Mouse (Mus musculus) forebrain, embryonic 16.5 days (tissue): ENCODE measurements around the gene Bphl. TPM values are rescaled to one million over a fixed set of nuclear protein-coding genes. Genes with fewer than 3 reads are reported as not detected.

Source experiments
- ATAC-seq: fragments of 200-750 bp; cut with Nextera tagmentation; 2 replicates; pipeline ENCODE4 v1.8.0; 2017; ENCODE audit warnings: mild to moderate bottlenecking, moderate library complexity
- H3K27ac ChIP-seq: fragments of 300-500 bp; sonication (generic); 2 replicates; pipeline ENCODE4 v1.5.1; 2014; ENCODE audit warnings: low read length, control low read depth
- H3K27me3 ChIP-seq: fragments of 300-500 bp; sonication (generic); replicated peaks from 2 replicates; pipeline ENCODE4 v1.6.1; 2014; ENCODE audit warnings: low read length; ENCODE audit not compliant: control insufficient read depth, insufficient read depth
- H3K36me3 ChIP-seq: fragments of 300-500 bp; sonication (generic); 2 replicates; pipeline ENCODE4 v1.6.1; 2014; ENCODE audit not compliant: control insufficient read depth, insufficient read depth
- H3K4me1 ChIP-seq: fragments of 300-500 bp; sonication (generic); replicated peaks from 2 replicates; pipeline ENCODE4 v1.6.1; 2014; ENCODE audit warnings: low read length; ENCODE audit not compliant: control insufficient read depth, insufficient read depth
- H3K4me2 ChIP-seq: fragments of 300-500 bp; sonication (generic); 2 replicates; pipeline ENCODE4 v1.6.1; 2014; ENCODE audit warnings: mild to moderate bottlenecking, low read length, control low read depth
- H3K4me3 ChIP-seq: fragments of 300-500 bp; sonication (generic); replicated peaks from 2 replicates; pipeline ENCODE4 v1.5.1; 2014; ENCODE audit warnings: mild to moderate bottlenecking, low read length, control low read depth
- H3K9ac ChIP-seq: fragments of 300-500 bp; sonication (generic); replicated peaks from 2 replicates; pipeline ENCODE4 v1.6.1; 2014; ENCODE audit warnings: low read depth, low read length, control low read depth
- H3K9me3 ChIP-seq: fragments of 300-500 bp; sonication (generic); 2 replicates; pipeline ENCODE4 v1.6.1; 2016; ENCODE audit warnings: low read length; ENCODE audit not compliant: control insufficient read depth
- WGBS: fragments of 180-500 bp; shearing (Covaris S2); extraction: QIAGEN DNeasy Blood & Tissue Kit; methylation state at CpG from one replicate; pipeline ENCODE4 v1.1.7; 2014; 5-methylcytosine and 5-hydroxymethylcytosine counted together
- polyA plus RNA-seq: library from polyadenylated mRNA; unstranded; fragments of >200 nt; fragmentation: Nextera tagmentation; extraction: Ambion mirVana; gene quantifications from 2 replicates; pipeline ENCODE4 v1.2.1, GENCODE M21; 2015

Gene Bphl
- polyA plus RNA-seq, 1 experiment from 2014 or later = 35.5 TPM

DNA sequence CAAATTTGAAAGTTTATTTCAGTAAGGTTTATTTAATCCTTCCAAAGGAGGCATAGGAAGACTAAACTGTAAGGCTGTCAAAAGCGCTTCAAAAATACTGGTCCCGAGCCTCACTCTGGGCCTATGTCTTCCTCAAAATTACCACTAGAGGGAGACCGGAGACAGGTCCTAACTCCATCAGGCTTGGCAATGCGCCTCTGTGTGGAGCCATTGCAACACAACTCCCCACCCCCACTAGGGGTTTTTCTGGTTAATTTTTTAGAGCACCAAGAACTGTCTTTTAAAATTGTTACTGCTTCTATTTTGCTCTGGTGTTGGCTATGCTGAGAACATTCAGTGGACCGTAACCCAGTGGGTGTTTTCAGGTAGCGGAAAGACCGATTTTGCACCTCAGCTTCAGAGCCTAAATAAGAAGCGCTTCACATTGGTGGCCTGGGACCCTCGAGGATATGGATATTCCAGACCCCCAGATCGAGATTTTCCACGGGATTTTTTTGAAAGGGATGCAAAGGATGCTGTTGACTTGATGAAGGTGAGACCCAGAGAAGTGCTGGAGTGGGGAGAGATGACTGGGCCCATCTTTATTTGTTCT is 9.1 kb downstream of the Bphl start:
- Histone ChIP-seq H3K27me3 (no peaks in the 10 kb centered on the region), H3K9ac (no peak overlapping the region), H3K9me3 (no peaks in the 10 kb centered on the region), H3K36me3 (no peaks in the 10 kb centered on the region; the same call in 1 of the 2 replicates), H3K4me3 (no peak overlapping the region), H3K4me1 (peaks cover 3% of the 10 kb centered on the region), H3K4me2 (no peak overlapping the region), H3K27ac (no peak overlapping the region; the same call in 1 of the 2 replicates)
- WGBS = 40% methylated on average over 11 of the region's 11 CpGs
- ATAC-seq = peak; percentile 95

DNA sequence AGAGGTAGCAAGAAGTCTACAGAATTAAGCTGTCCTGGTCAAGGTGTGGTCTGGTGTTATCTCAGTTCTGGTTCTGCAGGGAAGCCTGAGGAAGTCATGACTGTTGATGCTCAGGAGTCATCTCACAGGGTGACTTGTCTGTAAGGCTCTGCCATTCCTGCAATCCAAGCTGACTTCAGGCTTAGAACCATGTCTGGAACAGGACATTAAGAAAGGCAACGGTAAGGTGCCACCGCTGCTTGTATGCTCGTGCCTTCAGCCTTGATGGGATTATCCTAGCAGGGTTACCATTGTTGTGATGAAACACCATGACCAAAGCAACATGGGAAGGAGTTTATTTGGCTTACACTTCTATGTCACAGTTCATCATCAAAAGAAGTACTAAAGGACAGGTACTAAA is 10.1 kb downstream of the Bphl start:
- Histone ChIP-seq H3K4me3 (no peak overlapping the region), H3K27me3 (no peaks in the 10 kb centered on the region), H3K9ac (no peak overlapping the region), H3K4me2 (no peak overlapping the region), H3K9me3 (no peaks in the 10 kb centered on the region), H3K27ac (no peak overlapping the region), H3K4me1 (peaks cover 3% of the 10 kb centered on the region), H3K36me3 (no peaks in the 10 kb centered on the region; the same call in 1 of the 2 replicates)
- 79% methylated on average over 3 of the region's 3 CpGs for WGBS
- no peak for ATAC-seq

DNA sequence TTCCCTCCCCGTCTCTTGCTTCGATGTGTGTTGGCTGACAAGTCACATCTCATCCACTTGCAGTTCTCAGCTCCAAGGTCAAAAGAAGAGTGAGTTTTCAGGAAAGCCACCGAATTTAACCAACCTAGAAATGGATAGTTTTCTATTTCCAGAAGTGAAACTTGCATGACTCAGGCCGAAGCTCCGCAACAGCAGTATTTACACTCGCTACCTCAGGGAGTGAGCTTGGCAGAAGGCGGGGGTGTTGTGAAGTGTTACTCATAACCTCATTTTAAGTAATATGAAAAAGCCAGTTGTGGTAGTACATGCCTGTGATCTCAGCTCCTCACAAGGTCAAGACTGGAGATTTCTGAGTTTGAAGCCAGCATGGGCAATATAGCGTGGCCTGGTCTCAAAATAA is 13.1 kb downstream of the Bphl start:
- H3K36me3 ChIP-seq = no peaks in the 10 kb centered on the region; the same call in 1 of the 2 replicates
- ATAC-seq = no peak
- 93% methylated on average over 8 of the region's 8 CpGs for WGBS

DNA sequence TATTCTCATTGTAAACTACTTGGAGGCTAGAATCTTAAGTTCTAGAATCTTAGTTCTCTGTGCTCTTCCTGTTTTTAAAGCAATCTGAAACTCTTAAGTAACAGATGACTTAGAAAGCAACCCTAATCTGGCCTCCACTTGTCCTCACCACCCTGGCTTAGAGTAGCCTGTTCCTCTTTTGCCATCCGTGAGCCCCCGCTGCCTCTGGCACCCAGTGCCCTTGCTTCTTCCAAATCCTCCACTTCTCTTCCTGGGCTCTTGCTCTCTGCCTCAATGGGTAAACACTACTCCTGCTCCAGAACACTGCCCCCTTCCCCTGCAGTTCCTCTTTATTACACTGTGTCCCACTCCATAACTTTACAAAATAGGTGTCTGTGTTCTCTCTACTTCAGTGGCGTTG is 14.3 kb downstream of the Bphl start:
- no peaks in the 10 kb centered on the region for H3K27me3 ChIP-seq
- H3K27ac ChIP-seq = no peak overlapping the region
- no peak overlapping the region for H3K4me3 ChIP-seq
- 89% methylated on average over 3 of the region's 3 CpGs for WGBS
- no peaks in the 10 kb centered on the region for H3K9me3 ChIP-seq
- peaks cover under 1% of the 10 kb centered on the region for H3K4me1 ChIP-seq
- H3K36me3 ChIP-seq = no peaks in the 10 kb centered on the region; the same call in 1 of the 2 replicates
- H3K9ac ChIP-seq = no peak overlapping the region
- ATAC-seq = no peak
- H3K4me2 ChIP-seq = no peak overlapping the region

More for the DNA sequence above, 13.1 kb downstream of the Bphl start:
- no peak overlapping the region for H3K9ac ChIP-seq
- no peak overlapping the region for H3K4me3 ChIP-seq
- H3K27ac ChIP-seq = no peak overlapping the region
- H3K4me2 ChIP-seq = no peak overlapping the region
- H3K9me3 ChIP-seq = no peaks in the 10 kb centered on the region
- H3K27me3 ChIP-seq = no peaks in the 10 kb centered on the region
- peaks cover 3% of the 10 kb centered on the region for H3K4me1 ChIP-seq

DNA sequence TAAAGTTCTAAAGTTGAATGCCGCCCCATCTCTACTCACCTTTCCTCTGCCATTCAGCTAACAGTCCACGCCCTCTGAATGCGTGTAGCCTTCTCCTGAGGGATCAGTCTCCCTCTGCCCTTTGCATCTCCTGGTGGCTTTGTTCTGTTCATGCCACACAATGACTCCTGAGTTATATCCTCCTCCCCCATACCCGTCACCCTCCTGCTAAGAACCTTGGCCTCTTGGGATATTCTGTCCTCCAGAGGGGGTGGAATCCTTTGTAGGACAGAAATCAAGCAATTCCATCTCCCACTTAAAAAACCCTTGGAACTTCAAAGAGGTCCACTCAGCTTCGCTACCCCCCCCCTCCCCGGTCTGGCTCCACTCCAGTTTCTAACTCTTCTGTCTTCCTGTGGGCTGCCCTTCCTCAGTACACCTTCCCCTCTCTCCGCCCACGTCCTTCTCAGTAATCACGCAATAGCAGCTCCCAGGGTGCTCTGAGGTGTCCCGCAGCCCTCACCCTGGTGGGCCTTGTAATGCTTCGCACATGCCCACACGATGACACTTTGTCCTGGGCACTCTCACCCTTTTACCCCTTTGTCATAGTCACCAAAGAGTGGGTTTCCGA is 16.4 kb downstream of the Bphl start:
- no peaks in the 10 kb centered on the region; the same call in 1 of the 2 replicates for H3K36me3 ChIP-seq

DNA sequence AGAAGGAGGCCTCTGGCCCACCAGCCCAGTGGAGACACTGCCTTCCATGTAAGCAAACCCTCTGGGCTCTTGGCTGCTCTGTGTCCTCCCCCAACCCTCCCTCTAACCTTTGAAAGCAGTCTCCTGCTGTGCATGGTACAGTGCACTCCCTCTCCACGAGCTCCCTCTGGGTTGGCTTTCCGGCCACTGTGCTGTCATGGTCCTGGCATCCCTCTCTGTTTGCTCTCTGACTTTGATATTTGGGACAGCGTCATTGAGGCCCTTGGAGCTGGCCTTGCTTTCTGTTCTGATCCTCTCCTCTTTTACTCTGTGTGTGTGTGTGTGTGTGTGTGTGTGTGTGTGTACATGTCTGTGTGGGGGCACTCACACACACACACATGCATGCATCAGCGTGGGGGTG is 17.0 kb downstream of the Bphl start:
- no peaks in the 10 kb centered on the region; the same call in 1 of the 2 replicates for H3K36me3 ChIP-seq
- no peak overlapping the region for H3K4me3 ChIP-seq
- WGBS = 75% methylated on average over 4 of the region's 4 CpGs
- H3K27ac ChIP-seq = no peak overlapping the region
- H3K9me3 ChIP-seq = no peaks in the 10 kb centered on the region
- ATAC-seq = no peak
- no peak overlapping the region for H3K4me2 ChIP-seq
- no peaks in the 10 kb centered on the region for H3K27me3 ChIP-seq
- no peak overlapping the region for H3K9ac ChIP-seq
- no peaks in the 10 kb centered on the region for H3K4me1 ChIP-seq

More for the DNA sequence above, 16.4 kb downstream of the Bphl start:
- no peak overlapping the region for H3K9ac ChIP-seq
- no peak overlapping the region for H3K27ac ChIP-seq
- 84% methylated on average over 13 of the region's 13 CpGs for WGBS
- no peaks in the 10 kb centered on the region for H3K4me1 ChIP-seq
- no peak overlapping the region for H3K4me3 ChIP-seq
- no peak overlapping the region for H3K4me2 ChIP-seq
- no peaks in the 10 kb centered on the region for H3K9me3 ChIP-seq
- no peaks in the 10 kb centered on the region for H3K27me3 ChIP-seq
- ATAC-seq = no peak

DNA sequence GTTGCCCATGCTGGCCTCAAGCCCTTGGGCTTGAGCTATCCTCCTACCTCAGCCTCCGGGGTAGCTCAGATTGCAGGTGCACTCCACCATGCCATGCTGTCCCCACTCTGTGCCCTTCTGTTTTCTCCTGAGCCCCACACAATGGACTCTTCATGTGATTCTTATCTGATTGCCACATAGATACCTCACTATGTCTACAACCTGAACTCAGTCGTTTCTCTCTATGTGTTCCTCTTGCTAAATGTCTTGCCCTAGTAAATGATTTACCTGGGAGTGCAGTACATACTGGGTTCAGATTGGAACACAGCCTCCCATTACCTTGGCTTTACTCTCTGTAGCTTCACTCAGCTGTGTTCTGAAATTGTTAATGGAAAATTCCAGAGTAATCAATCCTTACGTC is 17.6 kb downstream of the Bphl start:
- H3K4me1 ChIP-seq = no peaks in the 10 kb centered on the region
- H3K4me3 ChIP-seq = no peak overlapping the region
- no peak overlapping the region for H3K9ac ChIP-seq
- no peak for ATAC-seq
- no peaks in the 10 kb centered on the region; the same call in 1 of the 2 replicates for H3K36me3 ChIP-seq
- H3K9me3 ChIP-seq = no peaks in the 10 kb centered on the region
- 92% methylated on average over 3 of the region's 3 CpGs for WGBS
- no peaks in the 10 kb centered on the region for H3K27me3 ChIP-seq
- H3K4me2 ChIP-seq = no peak overlapping the region
- H3K27ac ChIP-seq = no peak overlapping the region

DNA sequence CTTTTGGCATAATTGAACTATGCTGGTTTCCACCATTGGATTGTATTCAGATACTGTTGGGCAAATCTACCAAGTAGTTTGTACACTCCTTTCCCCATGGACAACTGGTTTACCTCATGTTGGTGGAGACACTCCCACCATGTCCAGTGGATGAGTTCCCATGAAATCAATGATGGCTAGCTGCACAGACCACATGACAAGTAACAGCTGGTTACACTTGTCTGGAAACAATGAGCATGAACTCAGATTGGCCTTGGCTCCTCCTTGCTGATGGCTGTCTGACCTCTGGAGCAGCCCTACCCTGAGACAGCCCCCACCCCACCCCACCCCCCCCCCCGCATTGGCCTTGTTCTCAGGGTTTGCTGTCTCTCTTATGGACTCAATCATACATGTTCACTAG is 19.9 kb downstream of the Bphl start:
- Histone ChIP-seq H3K9ac (no peak overlapping the region), H3K4me1 (no peaks in the 10 kb centered on the region), H3K27me3 (no peaks in the 10 kb centered on the region), H3K9me3 (no peaks in the 10 kb centered on the region), H3K27ac (no peak overlapping the region), H3K36me3 (peaks cover 4% of the 10 kb centered on the region), H3K4me3 (no peak overlapping the region), H3K4me2 (no peak overlapping the region)
- WGBS = 83% methylated on average over 1 of the region's 1 CpGs
- ATAC-seq = no peak

DNA sequence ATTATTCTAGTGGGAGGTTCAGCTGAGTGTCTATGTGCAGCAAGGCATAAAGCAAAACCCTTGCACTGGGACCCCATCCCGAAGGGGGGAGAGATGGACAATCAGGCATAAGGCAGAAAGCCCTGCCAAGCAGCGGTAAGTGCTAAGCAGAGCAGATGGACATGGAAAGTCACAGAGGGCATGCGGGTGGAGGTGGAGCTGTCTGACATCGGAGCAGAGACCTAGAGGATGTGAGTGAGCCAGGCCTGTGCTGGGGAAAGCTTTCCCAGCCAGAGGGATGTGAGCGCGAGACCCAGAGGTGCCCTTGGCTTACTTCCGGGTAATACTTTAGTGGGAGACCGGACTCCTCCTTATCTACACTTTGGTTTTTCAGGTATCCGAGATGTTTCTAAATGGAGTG is 22.7 kb downstream of the Bphl start:
- no peaks in the 10 kb centered on the region for H3K4me1 ChIP-seq
- H3K9me3 ChIP-seq = no peaks in the 10 kb centered on the region
- H3K27ac ChIP-seq = no peak overlapping the region
- H3K4me2 ChIP-seq = no peak overlapping the region
- ATAC-seq = no peak
- peaks cover 7% of the 10 kb centered on the region for H3K36me3 ChIP-seq
- H3K4me3 ChIP-seq = no peak overlapping the region
- 92% methylated on average over 9 of the region's 9 CpGs for WGBS
- H3K27me3 ChIP-seq = no peaks in the 10 kb centered on the region
- no peak overlapping the region for H3K9ac ChIP-seq
